Mouse (Mus musculus): ENCODE results near the gene Slc36a4.

- no peak for TF ChIP-seq EP300 (IDR thresholded peaks at IDR 0.05; ENCODE audit: insufficient read depth, low read depth, low read length)
- TF ChIP-seq POLR2A (IDR thresholded peaks at IDR 0.05; ENCODE audit: insufficient read depth, low read depth, low read length), result no peak
- TF ChIP-seq CTCF (IDR thresholded peaks at IDR 0.05), result no peak
Measured at GRCm38 (mm10) chr9:15722506-15722905, 13.0 kb downstream of the Slc36a4 start.

Measured in heart, adult 2 months (tissue).